Mouse (Mus musculus): ENCODE measurements around the gene Zpld1. TPM values are rescaled to one million over a fixed set of nuclear protein-coding genes. Genes with fewer than 3 reads are reported as not detected.

The Zpld1 gene
- polyA plus RNA-seq, 1 experiment from 2014 or later = 2.6 TPM

GRCm38 (mm10) chr16:55203945-55204344, 93.8 kb downstream of the Zpld1 start:
- no peak overlapping the region for H3K4me3 ChIP-seq
- WGBS = 87% methylated on average over 1 of the region's 1 CpGs
- no peak overlapping the region for H3K9ac ChIP-seq
- no peak overlapping the region for H3K4me2 ChIP-seq (replicated peaks)
- no peaks in the 10 kb centered on the region for H3K36me3 ChIP-seq
- no peak for ATAC-seq (ENCODE audit: low FRiP score, low read depth)
- no peaks in the 10 kb centered on the region for H3K4me1 ChIP-seq
- no peaks in the 10 kb centered on the region for H3K27me3 ChIP-seq (replicated peaks)
- no peak overlapping the region for H3K27ac ChIP-seq
- H3K9me3 ChIP-seq = no peaks in the 10 kb centered on the region

GRCm38 (mm10) chr16:55190397-55190796, 107.4 kb downstream of the Zpld1 start:
- Histone ChIP-seq H3K4me2 (replicated peaks) (no peak overlapping the region), H3K9me3 (no peaks in the 10 kb centered on the region), H3K4me3 (no peak overlapping the region), H3K9ac (no peak overlapping the region), H3K27ac (no peak overlapping the region), H3K4me1 (no peaks in the 10 kb centered on the region), H3K27me3 (replicated peaks) (no peaks in the 10 kb centered on the region), H3K36me3 (no peaks in the 10 kb centered on the region)
- ATAC-seq (ENCODE audit: low FRiP score, low read depth) = no peak
- 63% methylated on average over 2 of the region's 2 CpGs for WGBS

GRCm38 (mm10) chr16:55185370-55185769, 112.4 kb downstream of the Zpld1 start:
- ATAC-seq (ENCODE audit: low FRiP score, low read depth) = no peak
- H3K4me1 ChIP-seq = no peaks in the 10 kb centered on the region
- no peaks in the 10 kb centered on the region for H3K9me3 ChIP-seq
- no peak overlapping the region for H3K27ac ChIP-seq
- H3K9ac ChIP-seq = no peak overlapping the region
- H3K4me3 ChIP-seq = no peak overlapping the region
- 90% methylated on average over 1 of the region's 1 CpGs for WGBS
- H3K4me2 ChIP-seq (replicated peaks) = no peak overlapping the region
- no peaks in the 10 kb centered on the region for H3K36me3 ChIP-seq
- H3K27me3 ChIP-seq (replicated peaks) = no peaks in the 10 kb centered on the region

All from neural tube, embryonic 12.5 days (tissue).